Mouse (Mus musculus): Measurements from ENCODE around the gene Atp5mpl.
"Not testable (repeated sequence)": the region's sequence is repeated elsewhere in the genome, so short reads cannot be mapped to it uniquely, and the experiment has no call there.

Atp5mpl gene

DNA sequence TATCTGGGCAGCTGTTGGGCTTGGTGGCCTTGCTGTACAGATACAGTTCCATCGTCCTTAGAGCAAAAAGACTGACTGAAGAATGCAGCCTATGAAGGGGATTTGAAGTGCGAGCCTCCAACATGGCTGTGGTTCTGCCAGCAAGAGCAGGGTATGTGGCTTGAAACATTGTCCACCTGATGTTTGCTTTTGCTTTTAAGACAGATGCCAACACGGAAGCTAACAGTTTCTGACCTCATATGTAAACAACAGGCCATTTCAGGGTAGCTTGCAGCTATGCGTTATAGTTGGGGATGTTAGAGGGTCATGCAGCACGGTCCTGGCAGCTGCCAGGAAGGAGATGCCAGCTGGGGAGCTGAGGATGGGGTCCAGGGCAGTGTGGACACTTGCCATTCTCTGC, 16.3 kb downstream of the Atp5mpl start:
- in situ Hi-C loops (cut with MboI, MseI) = loop anchor here (10.0 kb wide), 1 partner anchor 946 kb away; no protein-coding TSS in a partner anchor

DNA sequence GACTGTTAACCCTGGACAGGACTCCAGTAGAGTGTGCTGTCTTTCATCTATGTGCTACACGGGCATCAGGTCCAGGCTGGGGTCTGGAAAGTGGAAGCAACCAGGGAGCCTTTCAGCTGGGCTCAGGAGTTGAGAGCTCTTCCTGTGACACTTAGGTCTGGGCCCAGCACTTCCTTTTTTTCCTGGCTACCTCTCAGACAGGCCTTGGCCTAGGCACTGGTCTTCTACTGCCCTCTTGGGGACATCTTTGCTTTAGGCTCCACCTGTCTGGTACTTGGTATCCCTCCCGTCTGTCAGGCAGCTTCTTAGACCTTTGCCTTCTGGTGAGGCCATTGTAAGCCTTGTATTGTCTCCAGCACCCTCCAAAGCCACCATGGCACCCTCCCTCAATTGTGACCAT, 20.1 kb downstream of the Atp5mpl start:
- in situ Hi-C loops (cut with MboI, MseI) = no loop called here

DNA sequence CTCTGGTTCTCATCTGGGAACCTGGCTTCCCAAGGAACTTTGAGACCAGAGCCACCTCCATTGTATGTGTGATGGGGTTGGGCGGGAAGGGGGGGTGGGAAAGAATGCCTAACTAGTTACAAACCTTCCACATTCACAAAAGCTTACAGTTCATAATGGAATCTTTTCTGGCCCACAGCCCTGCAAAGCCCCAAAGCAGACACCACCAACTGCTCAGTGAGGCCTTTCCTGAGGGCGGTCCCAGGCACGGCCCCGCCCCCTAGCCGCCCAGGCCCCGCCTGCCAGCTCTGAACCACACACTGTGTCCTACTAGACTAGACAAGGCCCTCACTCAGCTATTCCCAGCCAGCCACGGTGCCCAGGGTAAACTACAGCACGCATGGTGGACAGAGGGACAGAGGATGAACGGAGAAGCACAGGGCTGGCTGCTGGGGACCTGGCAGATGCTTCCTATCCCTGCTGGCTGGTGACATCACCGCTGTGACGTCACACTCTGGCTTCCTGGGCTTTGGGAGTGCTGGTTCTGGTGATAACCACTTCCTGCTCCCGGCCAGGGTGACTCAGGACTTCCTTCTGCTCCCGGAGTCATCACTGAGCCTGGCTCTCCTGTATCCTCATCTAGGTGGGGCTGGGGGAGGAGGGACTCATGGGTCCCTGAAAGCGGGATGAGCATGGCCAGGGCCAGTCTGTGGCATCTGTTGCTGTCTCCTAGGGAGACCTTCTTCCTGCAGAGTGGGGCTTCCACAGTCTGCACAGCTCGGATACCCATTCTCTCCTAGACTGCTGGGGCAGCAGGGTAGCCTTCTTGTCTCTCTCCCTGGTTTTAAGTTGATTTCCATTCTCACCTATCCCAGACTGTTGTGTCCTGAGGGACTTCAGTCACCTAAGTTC, 20.8 kb downstream of the Atp5mpl start:
- in situ Hi-C loops (cut with MboI, MseI) = not testable (repeated sequence)

DNA sequence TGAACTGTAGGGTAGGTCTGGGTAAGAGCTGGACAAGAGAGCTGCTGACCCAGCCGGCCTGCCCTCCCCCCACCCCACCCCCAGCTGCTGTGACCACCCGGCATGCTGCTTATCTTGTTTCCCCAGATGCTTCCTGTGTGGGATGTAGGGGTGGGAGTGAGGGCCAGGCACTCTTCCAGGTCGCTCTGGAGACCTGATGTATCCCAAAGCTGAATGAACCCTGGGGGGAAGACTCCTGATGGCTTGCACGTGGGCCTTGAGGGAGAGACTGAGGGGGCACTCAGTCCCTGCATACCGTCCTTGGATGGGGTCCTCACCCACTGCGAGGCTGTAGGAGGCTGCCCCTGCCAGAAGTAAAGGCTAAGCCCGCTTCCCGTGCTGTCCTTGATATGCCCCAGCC, 21.7 kb downstream of the Atp5mpl start:
- in situ Hi-C loops (cut with MboI, MseI) = no loop called here

DNA sequence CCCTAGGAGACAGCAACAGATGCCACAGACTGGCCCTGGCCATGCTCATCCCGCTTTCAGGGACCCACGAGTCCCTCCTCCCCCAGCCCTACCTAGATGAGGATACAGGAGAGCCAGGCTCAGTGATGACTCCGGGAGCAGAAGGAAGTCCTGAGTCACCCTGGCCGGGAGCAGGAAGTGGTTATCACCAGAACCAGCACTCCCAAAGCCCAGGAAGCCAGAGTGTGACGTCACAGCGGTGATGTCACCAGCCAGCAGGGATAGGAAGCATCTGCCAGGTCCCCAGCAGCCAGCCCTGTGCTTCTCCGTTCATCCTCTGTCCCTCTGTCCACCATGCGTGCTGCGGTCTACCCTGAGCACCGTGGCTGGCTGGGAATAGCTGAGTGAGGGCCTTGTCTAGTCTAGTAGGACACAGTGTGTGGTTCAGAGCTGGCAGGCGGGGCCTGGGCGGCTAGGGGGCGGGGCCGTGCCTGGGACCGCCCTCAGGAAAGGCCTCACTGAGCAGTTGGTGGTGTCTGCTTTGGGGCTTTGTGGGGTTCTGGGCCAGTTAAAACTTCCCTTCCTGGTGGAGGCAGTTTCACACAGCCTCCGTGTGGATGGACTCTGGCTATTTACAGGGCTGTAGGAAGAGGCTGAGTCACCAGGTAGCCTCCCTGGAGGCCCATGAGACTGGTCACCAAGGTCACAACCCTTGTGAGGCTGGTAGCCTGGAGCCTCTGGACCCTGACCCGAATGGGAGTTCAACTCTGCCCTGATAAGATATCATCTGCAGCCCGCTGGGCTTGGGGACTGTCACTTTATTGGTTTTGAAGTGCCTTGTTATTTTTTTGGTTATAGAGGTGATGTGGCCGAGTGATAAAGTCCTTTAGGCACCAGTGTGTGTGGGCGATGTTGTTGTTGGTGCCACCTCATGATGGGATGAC, 22.5 kb downstream of the Atp5mpl start:
- in situ Hi-C loops (cut with MboI, MseI) = not testable (repeated sequence)

DNA sequence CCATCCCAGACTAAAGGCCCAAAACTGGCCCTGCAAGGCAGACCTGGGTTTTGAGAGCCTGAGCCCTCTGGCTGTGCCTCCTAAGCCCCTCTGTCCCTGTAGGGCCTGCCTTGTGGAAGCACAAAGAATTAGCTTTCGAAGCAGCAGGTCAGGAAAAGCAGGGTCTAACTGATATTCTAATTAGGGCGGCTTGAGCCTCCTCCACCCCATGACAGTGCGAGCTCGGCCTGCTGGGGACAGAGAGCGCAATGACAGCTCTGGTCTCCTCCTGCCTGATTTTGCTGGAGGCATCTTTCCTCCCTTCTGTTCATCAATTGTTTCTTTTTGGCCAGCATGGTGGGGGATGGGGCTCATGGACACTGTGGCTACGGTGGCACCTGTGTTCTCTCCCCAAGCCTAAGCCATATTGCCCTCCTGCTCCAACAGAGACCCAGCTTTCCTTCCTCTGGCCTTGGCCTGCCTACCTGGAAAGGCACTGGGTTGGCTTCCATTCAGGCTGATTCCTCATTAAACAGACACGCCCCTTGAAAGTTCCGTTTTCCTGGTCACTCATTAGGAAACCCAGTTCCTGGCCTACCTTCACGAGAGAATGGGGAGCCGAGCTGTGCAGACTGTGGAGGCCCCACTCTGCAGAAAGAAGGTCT, 23.2 kb downstream of the Atp5mpl start:
- in situ Hi-C loops (cut with MboI, MseI) = no loop called here

DNA sequence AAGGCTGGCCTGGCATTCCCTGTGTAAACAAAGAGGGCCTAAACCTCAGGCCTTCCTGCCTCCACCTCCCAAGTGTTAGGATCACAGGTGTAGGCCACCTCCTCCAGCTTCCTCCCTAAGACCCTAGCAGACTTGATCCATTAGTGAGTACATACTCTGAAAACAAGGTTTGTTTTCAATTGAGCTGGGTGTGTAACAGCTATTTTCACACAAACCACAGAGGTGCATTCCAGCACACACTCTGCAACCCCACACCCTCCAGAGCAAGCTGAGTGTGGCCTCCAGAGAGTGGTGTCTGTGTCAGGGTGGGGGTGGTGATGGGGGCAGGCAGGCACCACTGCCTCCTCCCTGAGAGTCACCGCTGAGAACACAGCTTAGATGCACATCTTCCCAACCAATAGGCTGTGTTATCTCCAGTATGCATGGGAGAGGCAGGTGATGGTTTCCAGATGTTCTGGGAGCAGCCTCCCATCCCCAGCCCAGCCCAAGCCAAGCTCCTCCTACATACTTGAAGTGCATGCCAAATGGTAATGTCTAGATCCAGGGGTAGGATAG, 28.1 kb downstream of the Atp5mpl start:
- in situ Hi-C loops (cut with MboI, MseI) = no loop called here

DNA sequence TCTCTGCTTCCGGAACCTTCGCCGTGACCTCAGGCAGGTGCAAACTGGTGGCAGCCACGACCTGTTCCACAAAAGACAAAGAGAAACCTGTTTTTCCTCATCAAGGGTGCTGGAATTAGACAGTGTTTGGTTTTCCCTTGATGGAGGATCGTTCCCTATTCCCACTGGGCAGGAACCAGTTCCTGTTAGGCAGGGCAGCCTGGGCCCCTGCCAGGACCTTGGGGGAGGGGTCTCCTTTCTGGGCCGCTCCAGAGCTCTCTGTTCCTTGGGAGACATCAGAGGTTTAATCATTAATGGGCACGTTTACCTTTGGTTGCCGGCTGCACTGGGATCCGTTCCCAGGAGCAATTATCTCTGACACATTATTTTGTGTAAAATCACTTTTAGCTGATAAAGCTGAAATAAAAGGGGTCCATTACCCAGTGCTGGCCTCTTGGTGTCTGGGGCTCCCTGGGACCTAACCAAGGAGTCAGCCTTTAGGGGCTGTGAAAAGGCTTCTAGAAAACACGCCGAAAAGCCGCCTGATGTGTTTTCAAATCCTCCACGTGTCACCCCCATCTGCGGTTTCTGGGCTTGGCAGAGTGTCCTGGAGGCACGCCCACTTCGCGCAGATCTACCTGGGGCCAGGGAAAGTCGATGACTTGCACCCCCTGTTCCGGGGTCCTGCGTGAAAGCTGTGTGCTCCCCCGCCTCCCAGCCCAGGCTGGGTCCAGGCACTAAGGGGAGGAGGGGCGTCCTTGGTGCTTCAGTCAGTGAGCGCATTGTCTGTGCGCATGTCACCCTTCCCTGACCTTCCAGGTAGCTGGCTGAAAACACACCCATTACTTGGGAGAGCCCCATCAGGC, 29.8 kb downstream of the Atp5mpl start:
- in situ Hi-C loops (cut with MboI, MseI) = no loop called here

DNA sequence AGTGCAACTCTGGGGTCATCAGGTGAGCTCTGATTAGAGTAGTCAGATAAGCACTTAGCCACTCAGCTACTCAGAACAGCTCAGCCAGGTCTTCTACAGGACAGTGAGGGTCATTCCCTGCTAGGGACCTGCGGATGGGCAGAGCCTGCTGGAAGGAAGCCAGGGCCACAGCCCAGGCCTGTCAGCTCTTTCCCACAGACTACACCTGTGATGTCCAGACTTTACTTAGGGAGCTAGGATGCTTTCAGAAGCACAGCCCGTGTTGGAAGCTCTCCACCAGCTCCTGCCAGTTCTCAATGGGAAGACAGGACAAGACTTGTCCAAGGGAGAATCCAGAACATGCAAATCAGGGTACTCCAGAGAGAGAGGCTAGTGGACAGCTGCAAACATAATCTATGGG, 32.8 kb downstream of the Atp5mpl start:
- in situ Hi-C loops (cut with MboI, MseI) = no loop called here

DNA sequence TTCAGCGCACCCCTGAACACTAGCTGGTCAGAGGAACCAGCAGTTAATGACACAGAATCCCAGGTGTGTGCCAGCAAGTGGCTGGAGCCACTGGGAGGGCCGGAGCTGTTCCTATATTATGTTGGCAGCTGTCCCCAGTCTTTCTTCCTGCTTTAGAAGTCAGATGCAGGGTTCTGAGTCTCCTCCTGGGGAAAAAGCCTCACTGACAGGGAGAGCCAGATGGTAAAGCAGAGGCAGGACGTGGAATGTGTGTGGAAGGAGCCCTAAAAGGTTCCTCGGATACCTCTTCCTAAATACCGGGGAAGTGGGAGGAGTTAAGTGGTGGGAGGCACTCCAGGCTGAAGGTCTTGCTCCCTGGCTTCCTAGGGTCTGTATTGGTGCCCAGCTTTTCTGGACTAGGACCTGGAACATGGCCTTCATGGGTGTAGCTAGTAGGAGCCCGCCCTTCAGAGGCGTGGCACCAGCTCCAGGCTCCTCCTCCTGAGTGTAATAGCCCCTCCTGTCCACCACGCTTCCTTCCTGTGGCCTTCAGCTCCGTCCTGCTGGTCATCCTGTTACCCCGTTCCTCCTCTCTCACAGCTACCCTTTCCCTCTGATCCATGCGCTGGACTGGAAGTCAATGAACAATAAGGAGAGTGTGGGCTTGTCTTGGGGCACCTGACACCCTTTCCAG, 33.6 kb downstream of the Atp5mpl start:
- in situ Hi-C loops (cut with MboI, MseI) = no loop called here

DNA sequence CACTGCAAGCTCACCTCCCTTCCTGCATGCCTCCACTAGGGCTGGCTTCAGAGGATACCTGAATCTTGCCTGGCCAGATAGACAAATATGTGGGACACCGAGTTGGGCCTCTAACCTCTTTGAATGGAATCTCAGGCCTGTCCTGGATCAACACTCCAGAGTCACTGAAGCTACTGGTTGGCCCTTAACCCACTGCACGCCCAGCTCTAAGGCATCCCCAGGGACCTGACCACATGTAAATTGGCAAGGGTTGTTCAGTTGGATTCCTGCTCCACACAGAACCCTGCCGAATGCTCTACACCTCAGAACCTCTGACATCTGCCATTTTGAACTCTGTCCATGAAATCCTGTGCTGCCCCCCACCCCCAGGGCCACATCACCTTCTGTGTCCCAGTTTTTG, 34.3 kb downstream of the Atp5mpl start:
- in situ Hi-C loops (cut with MboI, MseI) = no loop called here

DNA sequence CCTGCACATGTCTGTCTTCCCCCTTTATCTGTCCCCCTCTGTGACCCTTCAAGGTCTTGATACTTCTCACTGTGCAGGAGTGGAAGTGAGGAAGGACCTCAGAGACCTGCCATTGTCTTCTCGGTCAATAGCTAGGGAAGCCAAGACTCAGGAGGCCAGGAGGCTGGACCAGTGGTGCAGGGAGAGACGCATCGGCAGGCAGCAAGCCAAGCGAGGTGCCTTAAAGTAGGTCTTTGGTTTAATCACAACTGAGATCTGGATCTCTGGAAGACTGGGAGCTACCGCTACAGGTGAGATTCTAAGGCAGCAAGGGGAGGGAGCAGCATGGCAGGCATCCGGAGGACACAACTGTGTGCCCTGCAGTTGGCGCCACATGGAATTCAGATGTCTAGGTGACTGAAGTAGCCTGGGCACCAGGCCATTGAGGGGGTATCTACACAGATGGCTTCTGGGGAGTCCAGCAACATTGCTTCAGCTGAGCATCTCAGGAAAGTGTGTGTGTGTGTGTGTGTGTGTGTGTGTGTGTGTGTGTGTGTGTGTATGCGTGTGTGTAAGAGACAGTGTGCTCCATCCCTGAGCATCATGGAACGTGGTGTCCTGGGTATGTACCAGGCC, 35.3 kb downstream of the Atp5mpl start:
- in situ Hi-C loops (cut with MboI, MseI) = no loop called here

DNA sequence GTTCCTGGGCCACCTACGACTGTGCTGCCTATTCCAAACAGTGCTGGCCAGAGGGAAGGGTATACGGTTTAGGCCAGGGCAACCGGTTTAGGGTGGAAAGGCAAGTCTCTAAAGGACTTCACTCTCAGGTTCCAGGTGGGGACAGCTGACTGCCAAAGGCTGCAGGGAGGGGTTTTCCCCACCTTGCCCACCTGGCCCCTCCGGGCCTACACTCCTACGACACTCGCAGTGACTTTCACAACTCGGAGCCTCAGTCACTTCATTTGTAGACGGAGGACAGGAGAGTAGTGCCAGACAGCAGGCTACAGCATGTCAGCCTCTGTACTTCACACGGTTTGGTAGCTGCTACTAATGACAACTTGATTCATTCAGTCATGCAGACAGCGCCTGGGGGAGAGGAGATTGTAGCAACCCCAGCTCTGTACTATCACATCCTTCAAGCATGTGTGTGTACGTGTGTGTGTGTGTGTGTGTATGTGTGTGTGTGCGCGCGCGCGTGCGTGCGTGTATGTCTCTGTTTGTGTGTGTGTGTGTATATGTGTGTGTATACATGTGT, 38.3 kb downstream of the Atp5mpl start:
- in situ Hi-C loops (cut with MboI, MseI) = no loop called here

DNA sequence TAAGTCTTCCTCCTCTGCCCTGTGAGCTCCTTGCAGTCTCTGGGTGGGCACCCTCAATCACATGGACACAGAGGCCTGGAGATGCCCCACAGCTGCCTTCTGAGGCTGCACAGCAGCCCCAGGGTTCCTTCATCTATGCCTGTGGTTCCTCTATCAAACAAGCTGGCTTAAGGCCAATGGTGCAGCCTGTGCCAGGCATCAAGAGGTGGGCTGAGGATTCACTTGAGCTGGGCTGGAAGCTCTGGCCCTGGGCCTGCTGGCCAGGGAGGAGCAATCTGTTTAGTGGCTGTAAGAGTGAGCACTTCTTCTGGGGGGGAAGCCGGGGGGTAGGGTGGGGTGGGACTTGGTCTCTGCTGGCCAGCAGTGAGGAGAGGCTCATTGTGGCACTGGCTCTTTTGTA, 39.4 kb downstream of the Atp5mpl start:
- in situ Hi-C loops (cut with MboI, MseI) = no loop called here

DNA sequence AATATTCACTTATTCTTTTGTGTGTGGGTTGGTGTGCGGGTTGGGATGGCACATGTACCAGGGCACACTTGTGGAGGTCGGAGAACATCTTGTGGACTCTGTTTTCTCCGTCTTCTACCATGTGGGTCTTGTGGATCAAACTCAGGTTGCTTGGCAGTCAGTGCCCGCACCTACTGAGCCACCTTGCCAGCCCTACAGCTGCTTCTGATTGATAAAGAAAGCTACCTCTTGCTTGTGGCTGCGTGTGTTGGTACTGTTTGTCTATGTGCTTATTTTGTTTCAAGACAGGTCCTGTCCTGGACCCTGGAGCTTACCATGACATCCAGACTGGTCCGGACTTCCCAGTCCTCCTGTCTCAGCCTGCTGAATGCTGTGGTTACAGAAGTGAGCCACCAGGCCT, 43.7 kb downstream of the Atp5mpl start:
- in situ Hi-C loops (cut with MboI, MseI) = no loop called here

DNA sequence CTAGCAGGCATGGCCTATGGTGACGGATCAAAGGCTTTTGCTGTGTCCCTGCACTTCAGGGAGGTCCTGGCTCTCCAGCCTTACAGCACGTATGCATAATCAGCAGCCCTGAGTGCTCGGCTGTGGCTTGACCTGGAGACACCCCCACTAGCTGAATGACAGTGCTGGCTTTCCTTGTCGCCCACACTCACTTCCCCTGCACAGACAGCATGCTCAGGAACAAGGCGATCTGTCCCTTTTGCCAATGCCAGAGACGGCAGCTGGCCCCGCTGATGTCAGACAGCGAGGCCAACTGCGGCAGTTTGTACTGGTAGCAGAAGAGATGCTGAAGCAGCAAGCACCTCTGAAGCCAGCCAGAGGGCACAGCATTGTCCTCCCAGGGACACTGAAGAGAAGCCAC, 46.7 kb downstream of the Atp5mpl start:
- in situ Hi-C loops (cut with MboI, MseI) = no loop called here

DNA sequence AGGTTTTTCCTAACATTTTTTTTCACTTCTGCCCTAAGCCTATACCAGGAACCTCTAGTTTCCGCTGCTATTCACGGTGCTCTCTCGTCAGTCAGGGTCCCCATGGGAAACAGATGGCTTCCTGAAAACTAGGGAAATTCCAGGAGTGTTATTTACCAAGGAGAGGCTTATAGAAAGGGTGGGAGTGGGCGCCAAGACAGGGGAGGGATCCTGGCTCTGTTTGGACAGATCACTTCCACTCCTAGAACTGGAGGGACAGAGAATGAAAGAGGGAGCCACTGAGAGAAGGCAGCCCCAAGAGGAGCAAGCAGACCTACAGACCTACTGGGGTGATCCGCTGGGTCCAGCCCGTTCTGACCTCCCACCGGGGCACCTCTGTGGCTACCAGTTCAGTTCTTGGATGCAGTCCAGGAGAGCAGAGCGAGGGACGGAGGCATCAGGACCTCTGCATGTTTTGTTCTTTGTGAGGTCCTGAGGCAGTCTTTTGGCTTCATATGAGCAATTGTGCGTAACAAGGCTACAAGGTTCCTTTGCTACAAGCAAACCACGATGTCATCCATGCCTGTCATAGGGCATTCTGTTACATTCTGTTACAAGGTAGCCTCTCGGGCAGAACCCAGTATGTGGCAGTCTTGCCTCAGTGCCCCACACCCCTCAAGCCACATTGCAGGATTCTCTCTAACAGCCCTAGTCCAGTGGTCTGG, 50.1 kb downstream of the Atp5mpl start:
- in situ Hi-C loops (cut with MboI, MseI) = no loop called here

DNA sequence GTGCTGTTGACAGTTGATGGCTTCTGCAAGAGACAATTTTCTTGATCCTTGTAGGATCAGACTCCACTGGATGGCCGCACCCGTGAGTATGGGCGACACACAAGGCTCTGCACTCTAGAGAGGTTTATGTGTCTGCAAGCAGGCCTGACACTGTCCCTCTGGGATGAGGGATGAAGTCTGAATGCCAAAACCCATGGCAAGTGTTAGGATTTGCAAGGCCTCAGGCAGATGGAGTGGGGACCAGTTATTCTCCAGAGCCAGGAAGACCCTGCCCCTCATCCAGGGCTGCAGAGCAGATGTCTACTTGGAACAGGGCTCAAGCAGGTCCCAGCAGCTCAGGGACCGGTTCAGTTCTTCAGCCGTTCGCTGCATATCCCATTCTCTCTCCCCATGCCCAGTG, 51.0 kb downstream of the Atp5mpl start:
- in situ Hi-C loops (cut with MboI, MseI) = no loop called here

DNA sequence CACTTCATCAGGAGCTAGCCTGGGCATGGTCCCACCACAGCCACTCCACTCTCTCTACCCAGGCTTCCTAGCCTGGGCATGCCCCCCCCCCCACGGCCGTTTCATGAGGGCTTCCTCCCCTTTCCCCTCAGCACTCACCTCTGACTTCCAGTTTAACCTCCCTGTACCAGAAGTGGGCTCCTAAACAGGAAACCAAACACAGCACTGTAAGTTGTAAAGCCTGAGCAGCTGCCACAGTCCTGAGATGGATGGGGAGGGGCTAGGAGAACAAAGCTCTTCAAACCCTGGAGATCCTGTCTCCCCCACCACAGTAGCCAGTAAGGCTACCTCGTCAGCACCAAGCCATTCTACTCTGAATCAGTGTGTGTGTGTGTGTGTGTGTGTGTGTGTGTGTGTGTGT, 52.7 kb downstream of the Atp5mpl start:
- in situ Hi-C loops (cut with MboI, MseI) = no loop called here

Data from regulatory T cell (primary cell).